Mouse (Mus musculus) frontal cortex, adult 2 months (tissue): ENCODE data around the gene Ppp2r2d. TPM values are rescaled to one million over a fixed set of nuclear protein-coding genes. Genes with fewer than 3 reads are reported as not detected.

Source experiments
- DNase-seq, 2 experiments: peaks; one replicate each; pipeline ENCODE4 v3.0.0; 2022; ENCODE audit warnings: low spot score in 1 of 2; ENCODE audit errors: extremely low spot score in 1 of 2
- polyA plus RNA-seq: library from polyadenylated mRNA; depleted of rRNA; stranded (reverse); fragments of >200 nt; gene quantifications from 2 replicates; pipeline ENCODE4 v1.2.3, GENCODE M21; 2012; rRNA removed

Ppp2r2d gene
- polyA plus RNA-seq, 1 experiment = 64.9 TPM

DNA sequence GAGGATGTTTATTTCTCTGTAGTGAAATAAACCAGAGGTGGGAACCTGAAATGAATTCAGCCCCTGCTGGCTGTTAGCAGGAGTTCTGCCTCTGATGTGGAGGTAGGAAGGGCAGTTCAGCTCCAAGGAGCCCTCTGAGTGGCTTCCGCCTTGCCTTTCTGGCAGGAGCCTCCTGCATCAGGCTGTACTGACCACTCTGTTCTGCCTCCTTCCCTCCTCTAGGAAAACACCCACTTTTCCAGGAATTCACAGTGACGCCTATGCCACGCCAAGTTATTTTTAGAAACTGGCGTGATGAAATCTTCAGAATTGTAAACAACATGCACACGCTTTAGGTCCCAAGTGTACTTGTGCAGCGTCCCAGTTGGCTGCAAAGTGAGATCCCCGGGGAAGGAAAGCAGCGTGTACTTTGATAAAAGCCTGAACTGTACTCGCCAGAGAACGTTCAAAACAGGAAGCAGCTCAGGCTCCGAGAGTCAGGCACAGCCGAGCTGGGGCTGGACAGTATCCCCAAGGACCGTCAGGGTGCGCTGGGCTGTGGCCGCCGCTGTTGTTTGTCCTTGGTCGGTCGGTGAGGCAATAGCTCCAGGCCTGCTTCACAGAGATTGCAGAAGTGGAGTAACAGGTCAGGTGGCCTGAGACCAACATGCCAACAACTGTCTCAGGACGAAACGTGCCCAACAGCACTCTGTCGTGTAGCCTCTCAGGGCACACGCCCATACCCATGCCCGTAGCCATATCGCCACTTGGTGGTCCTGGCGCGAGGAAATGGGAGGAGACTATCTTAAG lies 73.5 kb downstream of the Ppp2r2d start:
- no peak for DNase-seq

DNA sequence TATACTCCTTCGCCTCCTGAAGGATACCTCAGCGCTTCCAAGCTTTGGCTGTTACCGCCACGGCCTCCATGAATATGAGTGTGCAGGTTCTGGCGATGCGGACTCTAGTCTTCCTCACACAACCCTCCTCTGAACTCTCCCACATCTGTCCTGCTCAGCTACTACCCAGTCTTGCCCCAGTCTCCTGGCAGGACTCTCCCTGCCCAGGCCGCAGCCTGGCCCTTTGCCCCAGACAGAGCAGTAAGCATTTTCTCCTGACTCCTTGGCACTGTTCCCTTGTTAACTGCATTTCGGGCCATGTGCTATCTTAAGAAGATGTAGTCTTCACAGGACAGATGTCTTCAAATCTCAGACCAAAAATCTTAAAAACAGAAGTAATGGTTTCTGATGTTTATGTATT lies 75.7 kb downstream of the Ppp2r2d start:
- no peak for DNase-seq

DNA sequence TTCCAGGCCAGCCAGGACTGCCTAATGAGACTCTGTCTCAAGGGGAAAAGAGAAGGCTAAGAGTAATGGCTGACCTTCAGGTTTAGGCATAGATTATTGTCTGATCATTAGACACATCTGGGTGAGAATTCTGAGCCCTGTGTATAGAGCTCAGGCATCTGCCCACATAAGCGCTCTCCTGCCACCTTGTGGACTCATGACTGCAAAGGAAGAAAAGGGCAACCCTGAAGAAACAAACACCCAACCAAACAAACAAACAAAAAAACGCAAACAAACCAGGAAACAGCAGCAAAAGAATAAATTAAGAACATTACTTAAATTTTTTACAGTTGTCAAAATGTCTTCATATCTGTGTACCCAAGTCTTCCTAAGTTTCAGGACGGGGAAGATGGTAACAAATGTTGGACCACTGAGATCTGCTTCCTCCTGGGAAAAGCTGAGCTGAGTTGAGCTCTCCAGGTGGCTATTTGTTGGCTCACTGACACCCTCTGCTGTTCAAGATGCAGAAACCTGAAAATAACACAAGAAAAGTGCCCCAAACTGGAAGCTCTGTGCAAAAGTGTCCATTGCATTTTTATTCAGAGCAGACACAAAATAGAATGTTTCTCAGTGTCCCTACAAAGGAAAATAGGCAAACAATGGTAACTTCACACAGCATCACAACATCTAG lies 78.0 kb downstream of the Ppp2r2d start:
- peak in 1 of 2 experiments; percentile 51 for DNase-seq

DNA sequence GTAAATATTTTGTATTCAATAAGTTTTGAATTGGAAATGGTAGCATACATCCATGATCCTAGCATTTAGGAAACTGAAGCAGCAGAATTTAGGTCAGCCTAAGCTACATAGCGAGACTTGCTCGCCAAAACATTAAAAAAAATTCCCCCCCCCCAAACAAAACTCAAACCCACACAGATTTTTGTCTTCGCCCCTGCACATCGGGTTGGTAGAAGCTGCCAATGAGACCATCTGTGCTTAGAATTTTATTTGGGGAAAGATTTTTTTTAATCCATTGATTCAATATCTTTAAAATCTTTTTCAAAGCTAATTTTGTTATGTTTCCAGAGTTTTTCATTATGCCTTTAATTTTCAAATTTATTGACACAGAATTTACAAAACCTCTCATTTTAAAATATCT lies 82.6 kb downstream of the Ppp2r2d start:
- peak in 1 of 2 experiments; percentile 55 for DNase-seq

Other genes starting within 250 kb of the Ppp2r2d start
- gene Mapk1ip1, start 194 bp downstream of the Ppp2r2d start, polyA plus RNA-seq = 94.0 and 97.6 TPM in 2 replicates
- gene Bnip3, start 63.4 kb downstream of the Ppp2r2d start, polyA plus RNA-seq = 81.0 and 86.7 TPM in 2 replicates
- gene Jakmip3, start 94.7 kb downstream of the Ppp2r2d start, polyA plus RNA-seq = 41.0 and 43.0 TPM in 2 replicates
- 60.6 and 64.0 TPM in 2 replicates for gene Dpysl4, start 239.9 kb downstream of the Ppp2r2d start, polyA plus RNA-seq